Mouse (Mus musculus) spleen, adult 2 months (tissue): ENCODE results near the gene 4933428G20Rik.

ENCODE experiments used
- CTCF ChIP-seq: fragments of 200-500 bp; IDR thresholded peaks from 2 replicates; pipeline ENCODE4 v1.5.1; 2011; ENCODE audit warnings: mild to moderate bottlenecking, inconsistent platforms; ENCODE audit not compliant: insufficient read depth, insufficient read length, insufficient replicate concordance; ENCODE audit errors: extremely low read depth
- POLR2A ChIP-seq: fragments of 200-500 bp; IDR thresholded peaks from 2 replicates; pipeline ENCODE4 v1.6.1; 2011; ENCODE audit warnings: low read depth, low read length, inconsistent platforms

DNA sequence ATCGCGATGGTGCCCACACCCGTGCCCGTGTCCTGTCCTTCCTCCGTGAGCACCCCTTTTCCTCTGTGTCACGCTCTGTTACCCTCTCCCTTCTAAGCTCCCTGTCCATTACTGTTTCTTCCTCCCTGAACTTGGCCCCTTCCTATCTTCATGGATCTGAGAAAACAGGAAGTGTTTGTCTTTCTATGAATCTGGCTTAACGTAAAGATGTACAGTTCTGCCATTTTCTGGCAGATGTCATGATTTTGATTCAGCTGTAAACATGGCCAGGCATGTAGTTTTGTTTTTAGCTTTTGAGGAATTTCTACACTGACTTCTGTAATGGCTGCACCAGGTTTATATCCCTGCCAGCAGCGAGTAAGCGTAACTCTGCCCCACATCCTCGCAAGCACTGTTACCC is 21.1 kb downstream of the 4933428G20Rik start:
- TF ChIP-seq CTCF (no peak), POLR2A (no peak)
